Mouse (Mus musculus): ENCODE measurements around the gene Etnk2. TPM values are rescaled to one million over a fixed set of nuclear protein-coding genes. Genes with fewer than 3 reads are reported as not detected.

The Etnk2 gene
- total and polyA plus RNA-seq, 2 experiments from 2014 or later: 29.6 to 49.7 TPM

GRCm38 (mm10) chr1:133418164-133418800 is 54.9 kb downstream of the Etnk2 start:
- H3K27me3 ChIP-seq (ENCODE audit: insufficient read depth, low read length): no peaks in the 10 kb centered on the region
- no peaks in the 10 kb centered on the region for H3K9me3 ChIP-seq (ENCODE audit: low read length)
- peak overlapping the region; percentile 53 for H3K4me2 ChIP-seq (ENCODE audit: low read depth, low read length)
- no peak for TF ChIP-seq CTCF (IDR thresholded peaks at IDR 0.05; ENCODE audit: low read depth)
- peak overlapping the region; percentile 23 for H3K4me3 ChIP-seq (ENCODE audit: low read length)
- peaks cover 9% of the 10 kb centered on the region; the same call in 1 of the 2 replicates for H3K4me1 ChIP-seq (ENCODE audit: insufficient read depth, low read length)
- WGBS: 21% methylated on average over 28 of the region's 28 CpGs
- DNase-seq (ENCODE audit: low spot score) (peak; percentile 45), ATAC-seq (peak; percentile 57; the same call in 1 of the 2 replicates)
- peak overlapping the region; percentile 49; the same call in 1 of the 2 replicates for H3K27ac ChIP-seq
- no peaks in the 10 kb centered on the region for H3K36me3 ChIP-seq (ENCODE audit: insufficient read depth, low read length)
- H3K9ac ChIP-seq (replicated peaks; ENCODE audit: low read length): peak overlapping the region; percentile 30

GRCm38 (mm10) chr1:133419178-133419834 is 55.9 kb downstream of the Etnk2 start:
- Histone ChIP-seq H3K27ac (no peak overlapping the region), H3K9ac (replicated peaks; ENCODE audit: low read length) (no peak overlapping the region), H3K4me3 (ENCODE audit: low read length) (no peak overlapping the region), H3K36me3 (ENCODE audit: insufficient read depth, low read length) (no peaks in the 10 kb centered on the region), H3K27me3 (ENCODE audit: insufficient read depth, low read length) (no peaks in the 10 kb centered on the region), H3K9me3 (ENCODE audit: low read length) (no peaks in the 10 kb centered on the region), H3K4me1 (ENCODE audit: insufficient read depth, low read length) (peaks cover 9% of the 10 kb centered on the region; the same call in 1 of the 2 replicates), H3K4me2 (ENCODE audit: low read depth, low read length) (no peak overlapping the region)
- 80% methylated on average over 3 of the region's 3 CpGs for WGBS
- ATAC-seq (no peak), DNase-seq (ENCODE audit: low spot score) (no peak)
- TF ChIP-seq CTCF (IDR thresholded peaks at IDR 0.05; ENCODE audit: low read depth): no peak

GRCm38 (mm10) chr1:133420491-133420890 is 57.1 kb downstream of the Etnk2 start:
- TF ChIP-seq CTCF (IDR thresholded peaks at IDR 0.05; ENCODE audit: low read depth): no peak
- no peak overlapping the region for H3K4me2 ChIP-seq (ENCODE audit: low read depth, low read length)
- H3K9me3 ChIP-seq (ENCODE audit: low read length): no peaks in the 10 kb centered on the region
- H3K4me1 ChIP-seq (ENCODE audit: insufficient read depth, low read length): peaks cover 2% of the 10 kb centered on the region; the same call in 1 of the 2 replicates
- no peak overlapping the region for H3K9ac ChIP-seq (replicated peaks; ENCODE audit: low read length)
- H3K36me3 ChIP-seq (ENCODE audit: insufficient read depth, low read length): no peaks in the 10 kb centered on the region
- 58% methylated on average over 3 of the region's 3 CpGs for WGBS
- ATAC-seq: no peak
- H3K27ac ChIP-seq: no peak overlapping the region
- no peak for DNase-seq (ENCODE audit: low spot score)
- H3K4me3 ChIP-seq (ENCODE audit: low read length): no peak overlapping the region
- H3K27me3 ChIP-seq (ENCODE audit: insufficient read depth, low read length): no peaks in the 10 kb centered on the region

GRCm38 (mm10) chr1:133421061-133421460 is 57.7 kb downstream of the Etnk2 start:
- H3K4me2 ChIP-seq (ENCODE audit: low read depth, low read length): no peak overlapping the region

GRCm38 (mm10) chr1:133421975-133422570 is 58.7 kb downstream of the Etnk2 start:
- 27% methylated on average over 16 of the region's 16 CpGs for whole genome bisulfite sequencing
- Histone ChIP-seq H3K4me1 (ENCODE audit: insufficient read depth, low read length) (no peaks in the 10 kb centered on the region), H3K4me3 (ENCODE audit: low read length) (peak overlapping the region; percentile 75), H3K27me3 (ENCODE audit: insufficient read depth, low read length) (no peaks in the 10 kb centered on the region), H3K9ac (replicated peaks; ENCODE audit: low read length) (no peak overlapping the region), H3K9me3 (ENCODE audit: low read length) (no peaks in the 10 kb centered on the region), H3K4me2 (ENCODE audit: low read depth, low read length) (peak overlapping the region; percentile 100), H3K27ac (peak overlapping the region; percentile 79; the same call in 1 of the 2 replicates), H3K36me3 (ENCODE audit: insufficient read depth, low read length) (no peaks in the 10 kb centered on the region)
- ATAC-seq (no peak), DNase-seq (ENCODE audit: low spot score) (peak; percentile 37)
- peak; percentile 48 for TF ChIP-seq CTCF (IDR thresholded peaks at IDR 0.05; ENCODE audit: low read depth)

More at GRCm38 (mm10) chr1:133421061-133421460, 57.7 kb downstream of the Etnk2 start:
- no peaks in the 10 kb centered on the region for H3K9me3 ChIP-seq (ENCODE audit: low read length)
- no peak for ATAC-seq
- no peak overlapping the region for H3K4me3 ChIP-seq (ENCODE audit: low read length)
- no peaks in the 10 kb centered on the region for H3K27me3 ChIP-seq (ENCODE audit: insufficient read depth, low read length)
- TF ChIP-seq CTCF (IDR thresholded peaks at IDR 0.05; ENCODE audit: low read depth): no peak
- no peaks in the 10 kb centered on the region for H3K4me1 ChIP-seq (ENCODE audit: insufficient read depth, low read length)
- WGBS: 47% methylated on average over 2 of the region's 2 CpGs
- H3K27ac ChIP-seq: no peak overlapping the region
- no peak overlapping the region for H3K9ac ChIP-seq (replicated peaks; ENCODE audit: low read length)
- H3K36me3 ChIP-seq (ENCODE audit: insufficient read depth, low read length): no peaks in the 10 kb centered on the region
- no peak for DNase-seq (ENCODE audit: low spot score)

- WGBS: under 1% methylated on average over 29 of the region's 29 CpGs
- peak; percentile 24; the same call in 1 of the 2 replicates for ATAC-seq
- H3K9me3 ChIP-seq (ENCODE audit: low read length): no peaks in the 10 kb centered on the region
- H3K9ac ChIP-seq (replicated peaks; ENCODE audit: low read length): peak overlapping the region; percentile 65
- peak overlapping the region; percentile 100 for H3K4me2 ChIP-seq (ENCODE audit: low read depth, low read length)
- no peak for TF ChIP-seq CTCF (IDR thresholded peaks at IDR 0.05; ENCODE audit: low read depth)
- H3K36me3 ChIP-seq (ENCODE audit: insufficient read depth, low read length): no peaks in the 10 kb centered on the region
- H3K27ac ChIP-seq: peak overlapping the region; percentile 79; the same call in 1 of the 2 replicates
- no peaks in the 10 kb centered on the region for H3K27me3 ChIP-seq (ENCODE audit: insufficient read depth, low read length)
- DNase-seq (ENCODE audit: low spot score): peak; percentile 57
- peak overlapping the region; percentile 75 for H3K4me3 ChIP-seq (ENCODE audit: low read length)
- no peaks in the 10 kb centered on the region for H3K4me1 ChIP-seq (ENCODE audit: insufficient read depth, low read length)
Measured at GRCm38 (mm10) chr1:133422615-133423161, 59.3 kb downstream of the Etnk2 start.
